Mouse (Mus musculus) cortical plate, adult 2 months (tissue): ENCODE data around the gene Klk1b3.
"Not testable (repeated sequence)": the region's sequence is repeated elsewhere in the genome, so short reads cannot be mapped to it uniquely, and the experiment has no call there.

Experiments
- CTCF ChIP-seq: fragments of 200-500 bp; IDR thresholded peaks from 2 replicates; pipeline ENCODE4 v1.5.1; 2011; ENCODE audit warnings: mild to moderate bottlenecking, control low read depth, low read length; ENCODE audit not compliant: insufficient read depth; ENCODE audit errors: extremely low read depth
- POLR2A ChIP-seq: fragments of 200-500 bp; IDR thresholded peaks from 2 replicates; pipeline ENCODE4 v1.6.1; 2011; ENCODE audit warnings: mild to moderate bottlenecking, low read length, control low read depth; ENCODE audit not compliant: insufficient read depth; ENCODE audit errors: extremely low read depth

DNA sequence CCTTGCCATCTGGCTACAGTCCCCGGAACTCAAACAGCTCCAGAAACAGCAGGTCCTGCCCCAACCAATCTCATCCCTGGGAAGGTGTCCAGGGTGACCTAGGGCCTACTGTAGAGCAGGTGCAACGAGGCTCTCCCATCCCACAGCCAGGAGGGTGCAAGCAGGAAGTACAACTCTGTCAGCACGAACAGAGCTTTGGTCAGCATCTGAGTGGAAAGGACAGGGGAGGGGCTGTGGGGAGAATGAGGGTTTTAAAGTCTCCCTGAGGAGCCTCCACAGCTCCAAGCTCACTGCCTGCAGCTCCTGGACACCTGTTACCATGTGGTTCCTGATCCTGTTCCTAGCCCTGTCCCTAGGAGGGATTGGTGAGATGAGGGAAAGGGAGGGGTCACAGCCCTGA is 9.1 kb downstream of the Klk1b3 start, which contains the start of gene Klk1b4:
- not testable (repeated sequence) for TF ChIP-seq CTCF, POLR2A
